Mouse (Mus musculus) G1E (cell line): Measurements from ENCODE around the gene Syn3. TPM values are rescaled to one million over a fixed set of nuclear protein-coding genes. Genes with fewer than 3 reads are reported as not detected.
A peak's percentile ranks its signal among the peaks of the same experiment; 100 is the strongest.

Source experiments
- ATAC-seq: 2 replicates; pipeline ENCODE4 v1.8.0; 2016; ENCODE audit warnings: mild to moderate bottlenecking; ENCODE audit not compliant: insufficient number of reproducible peaks, poor library complexity, low FRiP score, severe bottlenecking; ENCODE audit errors: extremely low read depth
- DNase-seq: peaks from one replicate; pipeline ENCODE4 v3.0.0; 2012; ENCODE audit warnings: low spot score
- H3K27me3 ChIP-seq: 2 replicates; pipeline ENCODE4 v1.6.1; 2012; ENCODE audit warnings: mild to moderate bottlenecking, low read length, inconsistent platforms; ENCODE audit not compliant: insufficient read depth
- H3K36me3 ChIP-seq: replicated peaks from 2 replicates; pipeline ENCODE3; 2012; ENCODE audit warnings: mild to moderate bottlenecking, inconsistent platforms
- H3K4me1 ChIP-seq: 2 replicates; pipeline ENCODE4 v1.6.1; 2012; ENCODE audit warnings: low read depth, low read length, inconsistent platforms, mixed read lengths; ENCODE audit not compliant: insufficient read depth
- H3K4me3 ChIP-seq: 2 replicates; pipeline ENCODE4 v1.5.1; 2012; ENCODE audit warnings: low read depth, mild to moderate bottlenecking, inconsistent platforms, low read length, moderate library complexity, mixed read lengths
- H3K9me3 ChIP-seq: replicated peaks from 2 replicates; pipeline ENCODE4 v1.6.1; 2012; ENCODE audit warnings: inconsistent platforms
- CTCF ChIP-seq: IDR thresholded peaks from 2 replicates; pipeline ENCODE4 v1.5.1; 2012; ENCODE audit warnings: low read depth, low read length, inconsistent platforms, mixed read lengths
- GATA1 ChIP-seq: IDR thresholded peaks from 2 replicates; pipeline ENCODE4 v1.6.1; 2012; ENCODE audit warnings: borderline replicate concordance, low read length, inconsistent platforms, mixed read lengths
- GATA2 ChIP-seq: IDR thresholded peaks from 2 replicates; pipeline ENCODE4 v1.6.1; 2012; ENCODE audit warnings: low read depth, low read length, inconsistent platforms, borderline replicate concordance
- POLR2AphosphoS5 ChIP-seq: IDR thresholded peaks from 2 replicates; pipeline ENCODE4 v1.6.1; 2012; ENCODE audit warnings: low read depth, low read length, inconsistent platforms; ENCODE audit not compliant: insufficient replicate concordance
- TAL1 ChIP-seq: conservative IDR thresholded peaks from 2 replicates; pipeline ENCODE4 v1.6.1; 2012; ENCODE audit warnings: low read depth, low read length, inconsistent platforms, mixed read lengths
- polyA plus RNA-seq: library from polyadenylated mRNA; stranded (reverse); fragments of >175 nt; gene quantifications from 2 replicates; pipeline ENCODE4 v1.2.3, GENCODE M21; 2012
- total RNA-seq, 2 experiments: library from RNA; stranded (forward) in 1 of 2; stranded (reverse) in 1 of 2; fragments of 200-1000 nt in 1 of 2; fragments of >200 nt in 1 of 2; fragmentation: Nextera tagmentation in 1 of 2; gene quantifications; 2 replicates each; pipeline ENCODE4 v1.2.3; 2014 to 2017

Gene Syn3
- total and polyA plus RNA-seq, 3 experiments = 0.44 TPM; not detected in 2

GRCm38 (mm10) chr10:86021749-86022473, 476.8 kb downstream of the Syn3 start, which contains the start of gene Fbxo7:
Gene Fbxo7 (plus strand): TSS chr10:86021972.
- Histone ChIP-seq H3K36me3 (peaks cover 18% of the 10 kb centered on the region), H3K4me3 (peak within 1 kb of the TSS; percentile 90), H3K27me3 (no peaks in the 10 kb centered on the region), H3K4me1 (peaks cover 35% of the 10 kb centered on the region), H3K9me3 (no peaks in the 10 kb centered on the region)
- peak; percentile 90 for TF ChIP-seq CTCF
- TF ChIP-seq TAL1 = no peak
- ATAC-seq (peak; percentile 51), DNase-seq (peak; percentile 87)

GRCm38 (mm10) chr10:86021408-86021748, 477.3 kb downstream of the Syn3 start:
- Histone ChIP-seq H3K4me1 (peaks cover 31% of the 10 kb centered on the region), H3K27me3 (peaks cover 2% of the 10 kb centered on the region; the same call in 1 of the 2 replicates), H3K4me3 (peak overlapping the region; percentile 90), H3K9me3 (no peaks in the 10 kb centered on the region), H3K36me3 (peaks cover 16% of the 10 kb centered on the region)
- ATAC-seq (no peak), DNase-seq (peak; percentile 3)
- no peak for TF ChIP-seq GATA1
- TF ChIP-seq POLR2AphosphoS5 = no peak
- no peak for TF ChIP-seq GATA2
- TF ChIP-seq TAL1 = no peak
- no peak for TF ChIP-seq CTCF

GRCm38 (mm10) chr10:86018813-86019212, 479.9 kb downstream of the Syn3 start:
- DNase-seq = no peak
- Histone ChIP-seq H3K27me3 (peaks cover 16% of the 10 kb centered on the region), H3K4me1 (peaks cover 12% of the 10 kb centered on the region), H3K4me3 (no peak overlapping the region), H3K36me3 (peaks cover under 1% of the 10 kb centered on the region), H3K9me3 (no peaks in the 10 kb centered on the region)
- no peak for TF ChIP-seq GATA1
- TF ChIP-seq CTCF = no peak
- no peak for TF ChIP-seq TAL1
- ATAC-seq = no peak

GRCm38 (mm10) chr10:86017781-86018180, 480.9 kb downstream of the Syn3 start:
- DNase-seq = no peak

GRCm38 (mm10) chr10:86011781-86012180, 486.9 kb downstream of the Syn3 start, which contains the start of gene Bpifc:
Gene Bpifc (minus strand): TSS chr10:86011895.
- no peak for ATAC-seq
- no peaks in the 10 kb centered on the region for H3K36me3 ChIP-seq

More at GRCm38 (mm10) chr10:86017781-86018180, 480.9 kb downstream of the Syn3 start:
- TF ChIP-seq GATA2 (no peak), GATA1 (no peak), POLR2AphosphoS5 (no peak), TAL1 (no peak), CTCF (no peak)
- Histone ChIP-seq H3K4me1 (peaks cover 8% of the 10 kb centered on the region), H3K9me3 (no peaks in the 10 kb centered on the region), H3K36me3 (no peaks in the 10 kb centered on the region), H3K4me3 (no peak overlapping the region), H3K27me3 (peaks cover 19% of the 10 kb centered on the region)
- no peak for ATAC-seq

GRCm38 (mm10) chr10:86011172-86011571, 487.5 kb downstream of the Syn3 start:
- ATAC-seq = no peak
- Histone ChIP-seq H3K36me3 (no peaks in the 10 kb centered on the region), H3K27me3 (peaks cover 29% of the 10 kb centered on the region), H3K9me3 (no peaks in the 10 kb centered on the region), H3K4me1 (no peaks in the 10 kb centered on the region), H3K4me3 (no peak overlapping the region)
- DNase-seq = no peak
- TF ChIP-seq POLR2AphosphoS5 (no peak), GATA1 (no peak), CTCF (no peak), TAL1 (no peak), GATA2 (no peak)

More at GRCm38 (mm10) chr10:86011781-86012180, 486.9 kb downstream of the Syn3 start, which contains the start of gene Bpifc:
- H3K27me3 ChIP-seq = peaks cover 34% of the 10 kb centered on the region
- DNase-seq = no peak
- no peaks in the 10 kb centered on the region for H3K9me3 ChIP-seq
- TF ChIP-seq TAL1 = no peak
- TF ChIP-seq GATA1 = no peak
- no peak for TF ChIP-seq CTCF
- no peak for TF ChIP-seq POLR2AphosphoS5
- H3K4me3 ChIP-seq = no peak within 1 kb of the TSS
- H3K4me1 ChIP-seq = no peaks in the 10 kb centered on the region

- Histone ChIP-seq H3K4me3 (no peak overlapping the region), H3K4me1 (no peaks in the 10 kb centered on the region), H3K36me3 (no peaks in the 10 kb centered on the region), H3K27me3 (peaks cover 25% of the 10 kb centered on the region), H3K9me3 (no peaks in the 10 kb centered on the region)
- no peak for DNase-seq
- ATAC-seq = no peak
- TF ChIP-seq TAL1 (no peak), GATA1 (no peak), GATA2 (no peak), POLR2AphosphoS5 (no peak), CTCF (no peak)
Measured at GRCm38 (mm10) chr10:86010636-86011035, 488.1 kb downstream of the Syn3 start.
